Mouse (Mus musculus): ENCODE data around the gene Plscr1.

Plscr1 gene

DNA sequence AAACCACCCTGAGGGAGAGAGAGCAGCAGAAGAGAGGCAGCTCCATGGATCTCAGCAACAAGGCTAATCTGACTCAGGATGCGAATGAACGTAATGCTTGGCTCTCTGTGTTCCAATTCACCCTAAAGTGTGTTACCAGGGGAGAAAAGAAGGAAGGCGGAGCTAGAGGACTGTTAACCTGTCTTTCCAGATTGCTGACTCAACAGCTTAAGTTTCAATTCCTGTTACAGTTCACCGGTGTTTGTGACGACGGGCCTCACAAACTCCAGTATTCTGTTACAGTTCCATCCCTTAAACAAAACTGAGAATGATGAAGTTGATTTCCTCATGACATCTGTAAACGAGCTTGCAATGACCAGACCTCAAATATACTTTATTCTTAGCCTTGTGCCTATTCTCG is 55.5 kb downstream of the Plscr1 start:
- no peak for DNase-seq (ENCODE audit: low read depth)

DNA sequence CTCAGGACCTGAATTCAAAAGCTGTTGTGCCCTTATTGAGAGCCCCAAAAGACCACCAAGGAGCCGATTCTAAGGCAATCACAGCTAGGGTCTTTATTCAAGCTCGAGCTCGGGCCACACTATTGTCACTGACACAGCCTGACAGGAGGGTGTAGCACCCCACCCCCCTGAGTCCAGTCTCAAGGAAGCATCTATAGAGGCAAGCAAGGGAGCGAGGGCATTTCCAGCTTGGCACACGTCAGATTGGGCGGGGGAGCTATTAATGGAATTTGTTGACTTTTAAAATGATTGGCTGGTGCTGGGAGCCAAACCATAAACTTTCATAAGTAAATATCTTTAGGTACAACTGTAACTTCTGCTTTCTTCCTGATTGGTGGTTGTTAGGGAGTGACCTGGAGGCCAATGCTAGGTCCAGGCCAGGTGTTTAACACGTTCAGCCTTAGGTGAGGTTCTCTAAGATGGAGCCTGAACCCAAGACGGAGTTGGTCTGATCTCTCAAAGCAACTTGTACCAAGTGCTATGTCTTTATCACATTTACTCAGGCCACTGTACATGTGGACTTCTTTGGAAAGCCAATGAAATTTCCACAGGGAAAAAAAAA is 56.2 kb downstream of the Plscr1 start:
- no peak for DNase-seq (ENCODE audit: low read depth)

DNA sequence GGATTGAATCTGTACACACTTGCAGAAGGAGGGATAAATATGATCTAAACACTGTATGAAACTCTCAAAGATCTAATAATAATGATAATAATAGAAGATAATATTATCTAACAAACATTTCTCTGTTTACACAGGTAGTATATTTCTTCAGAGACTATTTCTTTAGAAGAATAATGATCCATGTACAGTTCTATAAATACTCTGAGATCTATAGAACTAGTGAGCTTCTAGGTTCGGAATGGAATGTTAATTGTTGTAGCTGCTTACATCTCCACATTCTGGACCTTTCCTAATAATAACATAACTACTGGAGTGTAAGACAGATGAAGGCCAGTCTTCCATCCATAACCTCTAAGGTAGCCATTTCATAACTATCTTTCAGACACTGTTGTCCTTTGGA is 59.5 kb downstream of the Plscr1 start, which contains the start of gene 1700057G04Rik:
Gene 1700057G04Rik, plus strand, starts transcription at position 301 of the 400 bp plus-strand sequence.
- DNase-seq (ENCODE audit: low read depth), result no peak

DNA sequence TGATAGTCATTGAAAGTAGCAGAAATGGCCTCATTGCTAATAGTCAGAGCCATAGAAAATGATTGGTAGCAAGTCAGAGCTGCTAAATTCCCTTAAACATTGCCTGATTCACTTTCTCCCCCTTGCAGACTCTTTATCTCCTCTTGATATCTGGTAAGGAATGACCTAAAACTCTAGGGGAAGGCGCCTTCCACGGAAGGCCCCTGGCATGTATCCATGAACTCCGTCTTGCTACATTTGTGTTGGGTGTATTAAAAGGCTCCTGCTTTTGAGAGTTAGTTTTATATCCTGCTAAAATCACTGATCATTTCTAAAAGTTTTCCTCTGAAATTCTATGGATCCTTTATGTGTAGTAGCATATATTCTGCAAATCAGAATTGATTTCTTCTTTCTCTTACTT is 67.2 kb downstream of the Plscr1 start:
- DNase-seq (ENCODE audit: low read depth), result no peak
